Mouse (Mus musculus): ENCODE results near the gene Lmo7.

Lmo7 gene

GRCm38 (mm10) chr14:101838231-101838839, 108.6 kb downstream of the Lmo7 start:
- peak; percentile 53 for DNase-seq

DNA sequence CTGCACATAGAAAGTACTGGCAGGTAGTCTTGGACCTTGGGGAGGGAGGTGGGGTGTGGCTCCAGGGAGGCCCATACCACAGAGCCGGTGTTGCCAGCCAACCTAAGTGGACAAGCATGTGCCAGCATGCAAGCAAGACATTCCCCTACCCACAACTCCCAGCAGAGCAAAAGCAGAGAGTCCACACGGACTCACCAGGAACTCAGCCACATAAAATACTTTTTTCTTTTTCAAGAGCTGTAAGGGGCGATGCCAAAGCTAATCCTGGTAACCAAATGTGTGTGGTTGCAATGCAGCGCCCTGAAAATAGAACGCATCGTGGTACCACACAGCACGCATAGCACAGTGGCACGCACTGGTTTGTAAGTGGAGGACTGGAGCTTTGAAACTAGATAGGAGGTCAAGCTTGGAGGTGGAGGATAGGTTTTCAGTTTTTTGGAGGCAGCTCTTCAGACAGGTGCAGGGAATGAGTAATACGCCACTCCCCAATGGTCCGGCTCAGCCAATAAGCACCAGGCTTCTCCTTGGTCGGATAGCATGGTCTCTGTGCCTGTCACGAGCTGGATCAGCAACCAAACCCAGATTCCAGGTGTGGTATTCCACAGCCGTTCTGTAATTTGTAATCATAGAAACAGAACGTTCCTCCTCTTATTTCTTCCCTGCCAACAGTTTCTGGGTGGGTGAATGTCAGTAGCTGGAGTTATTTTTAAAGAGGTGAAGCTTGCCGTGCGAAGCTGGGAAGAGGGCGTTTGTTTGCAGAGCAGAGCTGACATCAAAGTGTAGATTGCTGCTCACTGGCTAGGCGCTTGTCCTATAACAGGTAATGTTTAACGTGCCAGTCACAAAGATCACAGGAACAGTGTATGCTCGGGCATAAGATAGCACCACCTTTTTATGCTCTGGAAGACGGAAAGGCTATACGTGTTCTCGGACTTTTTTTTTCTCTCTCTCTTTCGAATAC, 110.3 kb downstream of the Lmo7 start:
- peak; percentile 19 for DNase-seq

GRCm38 (mm10) chr14:101841271-101841670, 111.5 kb downstream of the Lmo7 start:
- no peak for DNase-seq

DNA sequence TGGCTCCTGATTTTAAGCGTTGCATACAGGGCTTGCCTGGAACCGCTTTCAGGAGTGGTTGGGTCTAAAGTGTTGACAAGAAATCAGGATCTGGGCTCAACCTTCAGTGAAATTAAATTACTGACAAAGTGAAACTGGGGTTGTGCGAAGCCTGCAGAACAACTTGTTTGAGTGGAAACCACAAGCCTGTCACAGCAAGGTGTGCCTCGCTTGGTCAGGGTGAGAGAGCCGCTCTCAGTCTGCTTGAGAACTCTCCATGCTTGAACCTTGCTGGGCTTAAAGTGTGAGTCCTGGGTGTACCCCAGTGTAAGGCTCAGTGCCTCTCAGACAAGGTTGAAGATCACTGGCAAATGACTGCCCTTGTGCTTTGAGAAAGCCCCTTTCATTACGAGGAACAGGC, 112.8 kb downstream of the Lmo7 start:
- no peak for DNase-seq

- peak; percentile 24 for DNase-seq
Observed at GRCm38 (mm10) chr14:101843443-101843842, 113.7 kb downstream of the Lmo7 start.

DNA sequence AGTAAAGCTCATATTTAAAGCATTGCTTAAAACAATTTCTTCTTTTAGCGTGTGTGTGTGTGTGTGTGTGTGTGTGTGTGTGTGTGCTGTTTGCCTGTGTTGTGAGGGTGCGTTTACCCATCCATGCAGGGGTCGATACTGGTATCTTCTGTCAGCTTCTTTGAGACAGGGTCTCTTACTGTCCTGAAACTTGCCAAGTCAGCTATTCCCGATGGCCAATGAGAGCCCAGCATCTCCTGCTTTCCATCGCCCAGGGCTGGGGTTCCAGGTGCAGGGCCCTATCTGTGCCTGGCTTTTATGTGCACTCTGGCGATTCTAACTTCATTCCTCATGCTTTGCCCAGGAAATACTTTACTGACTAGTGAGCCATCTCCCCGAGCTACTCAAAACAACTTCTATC, 114.7 kb downstream of the Lmo7 start:
- DNase-seq, result no peak

DNA sequence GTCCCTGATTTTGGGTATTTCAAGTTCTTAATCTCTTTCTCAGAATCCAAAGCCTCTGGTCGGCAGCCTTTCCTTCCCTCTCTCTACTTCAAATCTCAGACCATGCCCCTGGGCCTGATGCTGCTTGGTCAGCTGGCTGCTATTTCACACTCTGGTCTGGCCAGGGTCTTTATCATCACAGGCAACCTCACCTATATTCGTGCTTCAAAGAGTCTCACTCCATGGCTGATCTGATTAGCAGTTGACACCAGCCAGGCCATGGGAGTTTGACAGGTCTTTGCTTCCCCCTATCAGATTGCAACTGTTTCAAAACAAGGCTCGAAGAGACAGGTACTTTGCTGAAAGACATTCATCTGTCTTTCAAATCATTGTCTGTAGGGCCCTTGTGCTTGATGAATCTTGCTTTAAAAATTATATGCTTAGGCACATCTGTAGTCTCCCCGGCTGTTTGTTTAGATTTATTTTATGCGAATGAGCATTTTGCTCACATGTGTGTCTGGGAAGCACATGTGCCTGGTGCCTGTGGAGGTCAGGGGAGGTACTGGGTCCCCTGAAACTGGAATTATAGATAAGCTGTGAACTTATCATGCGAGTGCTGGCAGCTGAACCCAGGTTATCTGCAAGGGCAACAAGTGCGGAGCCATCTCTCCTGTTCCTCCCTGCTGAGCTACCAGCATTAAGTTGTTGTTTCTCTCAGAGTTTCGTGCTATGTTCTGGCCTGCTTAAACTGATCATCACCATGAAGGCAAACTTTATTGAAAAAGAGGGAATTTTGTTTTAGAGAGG, 116.5 kb downstream of the Lmo7 start:
- DNase-seq, result no peak

DNA sequence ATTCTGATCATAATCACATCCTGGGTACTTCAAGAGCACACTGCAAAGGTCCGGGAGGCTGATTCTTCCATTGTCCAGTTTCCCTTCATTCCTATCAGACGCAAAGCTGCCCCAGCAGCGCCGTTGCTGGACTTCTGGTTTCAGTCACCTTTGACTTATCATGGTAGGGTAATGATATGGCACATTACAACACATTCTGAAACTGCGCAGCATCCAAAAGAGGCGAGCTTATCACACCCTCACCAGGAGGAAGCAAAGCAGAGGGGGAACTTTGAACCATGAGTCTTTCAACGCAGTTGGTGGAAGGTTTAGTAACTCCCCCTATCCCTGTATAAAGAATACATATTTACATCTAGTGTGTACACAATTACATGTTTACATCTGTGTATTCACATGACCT, 117.8 kb downstream of the Lmo7 start:
- DNase-seq, result no peak

- DNase-seq, result no peak
Observed at GRCm38 (mm10) chr14:101852584-101853195, 122.9 kb downstream of the Lmo7 start.

DNA sequence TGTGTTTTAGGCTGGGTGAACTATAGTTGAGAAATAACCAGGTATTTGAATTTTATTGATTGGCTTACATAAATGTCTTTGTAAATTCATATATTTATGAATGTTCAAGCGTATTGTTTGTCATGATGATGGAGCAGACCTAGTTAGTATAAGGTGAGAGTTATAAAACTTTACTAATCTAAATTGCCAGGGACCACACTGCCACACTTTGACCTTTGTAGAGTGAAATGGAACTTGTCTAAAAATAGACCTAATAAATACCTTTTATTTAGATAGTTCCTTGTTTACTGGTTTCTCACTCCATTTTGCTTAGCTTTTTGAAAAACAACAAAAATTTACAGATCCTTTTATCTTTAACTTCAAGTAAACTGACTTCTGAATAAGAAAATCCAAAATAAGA, 123.5 kb downstream of the Lmo7 start:
- DNase-seq, result no peak

- DNase-seq, result no peak
Observed at GRCm38 (mm10) chr14:101853722-101854121, 124.0 kb downstream of the Lmo7 start.

DNA sequence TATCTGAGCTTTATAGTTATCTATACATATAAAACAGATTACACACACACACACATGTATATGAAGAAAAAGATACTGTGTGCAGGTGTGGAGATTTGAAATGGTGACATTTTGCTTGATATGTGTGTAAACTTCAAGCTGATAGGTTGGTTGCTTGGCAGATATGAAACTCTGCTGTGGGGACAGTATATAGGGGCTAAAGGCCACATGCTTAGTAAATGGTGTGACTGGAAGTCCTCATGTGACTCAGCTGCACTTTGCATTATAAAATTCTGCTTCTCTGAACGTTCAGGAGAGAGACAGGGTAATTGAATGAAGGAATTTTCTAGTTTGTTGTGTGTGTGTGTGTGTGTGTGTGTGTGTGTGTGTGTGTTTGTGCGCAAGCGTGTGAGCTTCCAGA, 124.5 kb downstream of the Lmo7 start:
- DNase-seq, result no peak

GRCm38 (mm10) chr14:101859305-101859886, 129.6 kb downstream of the Lmo7 start:
- no peak for DNase-seq

DNA sequence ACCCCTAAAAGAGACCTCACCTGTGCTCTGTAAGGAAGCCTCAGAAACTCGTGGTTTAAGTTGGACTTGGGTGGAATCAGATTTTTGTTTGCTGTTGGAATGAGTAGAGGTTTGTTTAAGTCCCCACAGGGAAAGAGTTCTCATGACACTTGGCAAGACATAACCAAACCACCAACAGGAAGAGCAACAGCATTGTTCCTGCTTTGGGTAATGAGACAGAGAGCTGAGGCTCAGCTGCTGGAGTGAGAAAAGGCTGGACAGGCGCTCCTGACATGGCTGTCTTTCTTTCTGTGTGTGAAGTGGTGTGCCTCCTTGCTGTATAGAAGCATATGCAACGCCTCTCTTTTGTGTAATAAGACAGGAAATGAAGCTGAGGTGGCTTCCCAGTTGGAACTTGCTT, 132.3 kb downstream of the Lmo7 start:
- no peak for DNase-seq

- no peak for DNase-seq
Observed at GRCm38 (mm10) chr14:101867071-101867733, 137.4 kb downstream of the Lmo7 start.

GRCm38 (mm10) chr14:101869145-101869544, 139.4 kb downstream of the Lmo7 start:
- DNase-seq, result no peak

- no peak for DNase-seq
Observed at GRCm38 (mm10) chr14:101869661-101870060, 139.9 kb downstream of the Lmo7 start.

- DNase-seq, result no peak
Observed at GRCm38 (mm10) chr14:101870171-101870902, 140.6 kb downstream of the Lmo7 start.

DNA sequence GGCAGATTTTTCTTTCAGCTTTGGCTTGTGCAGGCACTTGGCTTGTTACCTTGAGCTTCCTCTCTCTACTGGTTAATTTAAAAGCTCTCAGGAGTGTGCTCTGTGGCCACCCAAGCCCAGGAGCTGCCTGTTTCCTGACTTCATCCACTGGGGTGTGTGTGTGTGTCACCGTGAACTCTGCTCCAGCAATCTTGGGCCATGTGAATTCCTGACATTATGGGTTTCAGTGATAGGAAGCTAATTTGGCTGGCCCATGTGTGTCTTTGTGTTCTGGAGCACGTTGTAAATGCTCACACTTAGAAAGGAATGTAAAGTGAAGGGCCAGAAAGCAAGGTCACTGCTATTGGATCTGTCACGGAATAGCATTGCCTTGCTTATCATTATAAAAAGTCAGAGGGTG, 143.1 kb downstream of the Lmo7 start:
- DNase-seq, result no peak

DNA sequence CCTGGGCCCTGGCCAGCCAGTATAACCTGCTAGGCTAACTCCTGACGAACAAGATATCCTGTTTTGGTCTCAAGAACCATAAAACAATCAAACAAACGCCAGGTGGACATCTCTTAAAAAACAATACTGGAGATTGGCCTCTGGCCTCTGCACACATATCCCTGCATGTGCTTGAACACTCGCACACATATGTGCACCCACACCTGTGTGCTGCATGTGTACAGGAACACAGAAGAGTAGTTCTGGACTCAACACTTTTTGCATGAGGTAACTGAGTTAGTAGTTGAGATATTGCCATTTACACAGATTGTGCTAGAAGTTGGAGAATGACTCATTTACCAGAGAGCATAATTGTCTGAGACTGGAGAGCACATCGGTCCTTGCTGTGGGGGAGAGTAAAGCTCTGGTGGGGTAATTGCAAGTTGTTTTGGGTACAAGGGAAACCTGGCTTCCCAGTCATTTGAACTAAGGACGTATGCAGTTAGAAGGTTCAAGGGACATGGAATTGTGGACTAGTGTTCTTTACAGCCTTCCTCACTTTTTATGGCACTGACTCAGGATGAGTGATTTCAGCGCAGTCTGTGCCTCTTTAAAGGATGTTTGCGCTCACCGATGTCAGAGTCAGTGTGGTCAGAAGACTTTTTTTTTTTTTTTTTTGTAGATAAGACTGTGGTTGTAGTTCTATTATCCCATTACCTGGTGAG, 148.7 kb downstream of the Lmo7 start:
- no peak for DNase-seq
